9 mouse cellular contexts compared by ENCODE assay signal in genomic region chrX:112524755-112525154, GRCm38 (mm10). TPM values are rescaled to one million over a fixed set of nuclear protein-coding genes. Genes with fewer than 3 reads are reported as not detected.
DNase-seq lines count a peak whose midpoint lies in the region; ATAC-seq and TF ChIP-seq lines count a peak whose summit lies in the region.
"Had no signal": no experiment of that assay in that cellular context is flagged by ENCODE, and none has a peak within 500 bp of the region (broad histone marks: within the 10 kb centered on the region; RNA-seq: fewer than 3 reads in every experiment).

No protein-coding gene starts in this region.

- H3K27me3 ChIP-seq in cerebellum, adult 2 months (ENCODE audit: control insufficient read depth, insufficient read depth, low read length): no peaks in the 10 kb centered on the region
- H3K27me3 ChIP-seq in liver, embryonic 14.5 days (ENCODE audit: control insufficient read depth, insufficient read depth, low read length): no peaks in the 10 kb centered on the region
- no peaks in the 10 kb centered on the region for H3K27me3 ChIP-seq in liver, embryonic 11.5 days (replicated peaks; ENCODE audit: control insufficient read depth, insufficient read depth, low read length)
- no peaks in the 10 kb centered on the region for H3K27me3 ChIP-seq in lung, postnatal 0 days (replicated peaks; ENCODE audit: insufficient read depth, low read length)
- H3K27me3 ChIP-seq in heart, embryonic 11.5 days (ENCODE audit: control insufficient read depth, insufficient read depth, low read length): no peaks in the 10 kb centered on the region
- H3K27me3 ChIP-seq: heart, embryonic 13.5 days had no signal

- TF ChIP-seq CTCF in cerebellum, adult 2 months (IDR thresholded peaks at IDR 0.05; ENCODE audit: borderline replicate concordance, insufficient read depth, low read depth, low read length): peak; percentile 27; the same call in 1 of the 2 replicates
- TF ChIP-seq CTCF in liver, embryonic 14.5 days (IDR thresholded peaks at IDR 0.05; ENCODE audit: low read depth): peak; percentile 10; the same call in 1 of the 2 replicates
- TF ChIP-seq CTCF in lung, postnatal 0 days (IDR thresholded peaks at IDR 0.05): peak; percentile 67

- H3K36me3 ChIP-seq in liver, embryonic 14.5 days (replicated peaks; ENCODE audit: control insufficient read depth, insufficient read depth, low read depth): no peaks in the 10 kb centered on the region
- no peaks in the 10 kb centered on the region for H3K36me3 ChIP-seq in liver, embryonic 11.5 days (ENCODE audit: control insufficient read depth, insufficient read depth, low read length)
- no peaks in the 10 kb centered on the region for H3K36me3 ChIP-seq in lung, postnatal 0 days (ENCODE audit: insufficient read depth, low read length)
- no peaks in the 10 kb centered on the region for H3K36me3 ChIP-seq in heart, embryonic 11.5 days (ENCODE audit: control insufficient read depth, insufficient read depth, low read length)
- H3K36me3 ChIP-seq: heart, embryonic 13.5 days had no signal

- H3K4me2 ChIP-seq in liver, embryonic 14.5 days (ENCODE audit: low read depth): no peak overlapping the region
- H3K4me2 ChIP-seq in liver, embryonic 11.5 days: no peak overlapping the region
- H3K4me2 ChIP-seq in lung, postnatal 0 days (replicated peaks; ENCODE audit: low read depth, low read length): no peak overlapping the region
- H3K4me2 ChIP-seq in heart, embryonic 11.5 days: no peak overlapping the region
- H3K4me2 ChIP-seq: heart, embryonic 13.5 days had no signal

- H3K9me3 ChIP-seq in liver, embryonic 14.5 days (ENCODE audit: control insufficient read depth, low read length): no peaks in the 10 kb centered on the region
- H3K9me3 ChIP-seq in liver, embryonic 11.5 days (ENCODE audit: control insufficient read depth, low read length): no peaks in the 10 kb centered on the region
- H3K9me3 ChIP-seq in lung, postnatal 0 days (ENCODE audit: low read length): no peaks in the 10 kb centered on the region
- no peaks in the 10 kb centered on the region for H3K9me3 ChIP-seq in heart, embryonic 11.5 days (replicated peaks; ENCODE audit: control insufficient read depth, low read length)
- H3K9me3 ChIP-seq: heart, embryonic 13.5 days had no signal

- DNase-seq in cerebellum, adult 2 months: peak in 1 of 2 experiments; percentile 14
- DNase-seq in cerebellum, adult 11-12 months: no peak
- no peak for DNase-seq in liver, embryonic 14.5 days (ENCODE audit: low read depth in 3 of 3, low spot score in 3 of 3)
- no peak for DNase-seq in liver, embryonic 11.5 days (ENCODE audit: low spot score)
- peak; percentile 23 for DNase-seq in embryo, embryonic 11.5 days (ENCODE audit: low read depth, low spot score)
- peak; percentile 70 for DNase-seq in lung, postnatal 0 days (ENCODE audit: low spot score)
- no peak for DNase-seq in T-cell, adult 2 months (ENCODE audit: low spot score)

- ATAC-seq in liver, embryonic 14.5 days (ENCODE audit: insufficient read depth): no peak
- ATAC-seq in liver, embryonic 11.5 days (replicated peaks; ENCODE audit: low FRiP score): no peak
- ATAC-seq in lung, postnatal 0 days: no peak
- ATAC-seq in heart, embryonic 11.5 days (replicated peaks; ENCODE audit: insufficient number of reproducible peaks, low FRiP score, low TSS enrichment): no peak

- no peak for TF ChIP-seq POLR2A in cerebellum, adult 2 months (IDR thresholded peaks at IDR 0.05; ENCODE audit: borderline replicate concordance, insufficient read depth, low read length)

- no peak overlapping the region for H3K4me3 ChIP-seq in cerebellum, adult 2 months (replicated peaks; ENCODE audit: insufficient read depth, low read depth, low read length)
- no peak overlapping the region for H3K4me3 ChIP-seq in liver, embryonic 14.5 days (ENCODE audit: insufficient read depth in 1 of 2, low read depth in 2 of 2, low read length in 2 of 2)
- no peak overlapping the region for H3K4me3 ChIP-seq in liver, embryonic 11.5 days (ENCODE audit: low read depth, low read length)
- no peak overlapping the region for H3K4me3 ChIP-seq in lung, postnatal 0 days (ENCODE audit: low read depth, low read length)
- no peak overlapping the region for H3K4me3 ChIP-seq in heart, embryonic 11.5 days (ENCODE audit: low read depth, low read length)
- H3K4me3 ChIP-seq: heart, embryonic 13.5 days had no signal

- H3K27ac ChIP-seq in cerebellum, adult 2 months (ENCODE audit: insufficient read depth, low read length): no peak overlapping the region
- no peak overlapping the region for H3K27ac ChIP-seq in liver, embryonic 14.5 days
- H3K27ac ChIP-seq in liver, embryonic 11.5 days (ENCODE audit: low read depth, low read length): no peak overlapping the region
- H3K27ac ChIP-seq in lung, postnatal 0 days (ENCODE audit: low read length): no peak overlapping the region
- H3K27ac ChIP-seq in heart, embryonic 11.5 days (ENCODE audit: low read depth, low read length): no peak overlapping the region
- H3K27ac ChIP-seq: heart, embryonic 13.5 days had no signal

- WGBS in cerebellum, adult 2 months: 69% methylated on average over 1 of the region's 1 CpGs
- 59% methylated on average over 1 of the region's 1 CpGs for WGBS in liver, embryonic 14.5 days (ENCODE audit: insufficient replicate concordance)
- 73% methylated on average over 1 of the region's 1 CpGs for WGBS in liver, embryonic 11.5 days
- 78% methylated on average over 1 of the region's 1 CpGs for WGBS in lung, postnatal 0 days
- whole genome bisulfite sequencing in heart, embryonic 11.5 days (ENCODE audit: insufficient replicate concordance): 69% methylated on average over 1 of the region's 1 CpGs

- no peak for TF ChIP-seq EP300 in liver, embryonic 14.5 days (IDR thresholded peaks at IDR 0.05; ENCODE audit: low read depth)
- no peak for TF ChIP-seq EP300 in lung, postnatal 0 days (IDR thresholded peaks at IDR 0.05)

- H3K9ac ChIP-seq in liver, embryonic 14.5 days (replicated peaks): no peak overlapping the region
- no peak overlapping the region for H3K9ac ChIP-seq in liver, embryonic 11.5 days (ENCODE audit: low read depth, low read length)
- no peak overlapping the region for H3K9ac ChIP-seq in lung, postnatal 0 days (replicated peaks; ENCODE audit: low read depth)
- H3K9ac ChIP-seq in heart, embryonic 11.5 days (ENCODE audit: low read depth, low read length): no peak overlapping the region
- H3K9ac ChIP-seq: heart, embryonic 13.5 days had no signal

- H3K4me1 ChIP-seq in cerebellum, adult 2 months (ENCODE audit: control insufficient read depth, insufficient read depth, low read length): no peaks in the 10 kb centered on the region
- no peaks in the 10 kb centered on the region for H3K4me1 ChIP-seq in liver, embryonic 14.5 days (replicated peaks; ENCODE audit: control insufficient read depth in 2 of 2, insufficient read depth in 2 of 2, low read length in 1 of 2)
- no peaks in the 10 kb centered on the region for H3K4me1 ChIP-seq in liver, embryonic 11.5 days (replicated peaks; ENCODE audit: control insufficient read depth, insufficient read depth, low read length)
- H3K4me1 ChIP-seq in lung, postnatal 0 days (ENCODE audit: insufficient read depth, low read depth, low read length): no peaks in the 10 kb centered on the region
- H3K4me1 ChIP-seq in heart, embryonic 11.5 days (ENCODE audit: control insufficient read depth, insufficient read depth, low read length): no peaks in the 10 kb centered on the region
- H3K4me1 ChIP-seq: heart, embryonic 13.5 days had no signal

RNA-seq across cellular contexts. Expression of gene 2010106E10Rik, which starts 29.7 kb away (rescaled TPM):
- not detected in 2 replicates for polyA plus RNA-seq in cerebellum, adult 2 months (2012; rRNA removed)
- polyA plus RNA-seq in liver, embryonic 14.5 days (2012; rRNA removed): not detected in 2 replicates
- polyA plus RNA-seq in liver, embryonic 14.5 days (2014; fragmentation: Nextera tagmentation; extraction: Ambion mirVana): not detected in 2 replicates
- polyA plus RNA-seq in liver, embryonic 11.5 days (2014; fragmentation: Nextera tagmentation; extraction: Ambion mirVana): not detected in 2 replicates
- polyA plus RNA-seq in lung, postnatal 0 days (2015; fragmentation: Nextera tagmentation; extraction: Ambion mirVana): not detected in 2 replicates
- not detected in 2 replicates for polyA plus RNA-seq in heart, embryonic 11.5 days (2014; fragmentation: Nextera tagmentation; extraction: Ambion mirVana)
- polyA plus RNA-seq: heart, embryonic 13.5 days had no signal

Comparison
In these comparisons a context has a peak if more than half of its experiments do, and no peak if none do; other contexts are left out.
1. DNase-seq: peak in embryo, embryonic 11.5 days (single experiment) and lung, postnatal 0 days (single experiment); none in cerebellum, adult 11-12 months (single experiment), liver, embryonic 14.5 days (0 of 3), liver, embryonic 11.5 days (single experiment) and T-cell, adult 2 months (single experiment).
2. CTCF ChIP-seq: peak in every context shown above with its lines; median percentile 67 in lung, postnatal 0 days; 27 in cerebellum, adult 2 months; 10 in liver, embryonic 14.5 days.